Mouse (Mus musculus) forebrain, embryonic 12.5 days (tissue): ENCODE measurements at regions not wholly inside any gene's neighbourhood (a gene's known extent, or its start where the extent isn't known, plus 50 kb on each side); places are given as distances from the start of the nearest gene placed in this dataset.

Experiments
- ATAC-seq: fragments of 200-750 bp; cut with Nextera tagmentation; 2 replicates; pipeline ENCODE4 v1.8.0; 2017; ENCODE audit warnings: moderate TSS enrichment; ENCODE audit not compliant: low FRiP score
- H3K27ac ChIP-seq: fragments of 300-500 bp; sonication (generic); 2 replicates; pipeline ENCODE4 v1.5.1; 2016; ENCODE audit warnings: mild to moderate bottlenecking
- H3K27me3 ChIP-seq: fragments of 300-500 bp; sonication (generic); 2 replicates; pipeline ENCODE4 v1.6.1; 2016; ENCODE audit warnings: mild to moderate bottlenecking
- H3K36me3 ChIP-seq: fragments of 300-500 bp; sonication (generic); replicated peaks from 2 replicates; pipeline ENCODE4 v1.6.1; 2016; ENCODE audit warnings: mild to moderate bottlenecking
- H3K4me1 ChIP-seq: fragments of 300-500 bp; sonication (generic); 2 replicates; pipeline ENCODE4 v1.6.1; 2016
- H3K4me2 ChIP-seq: fragments of 300-500 bp; sonication (generic); 2 replicates; pipeline ENCODE4 v1.6.1; 2016; ENCODE audit warnings: mild to moderate bottlenecking, moderate library complexity
- H3K4me3 ChIP-seq: fragments of 300-500 bp; sonication (generic); replicated peaks from 2 replicates; pipeline ENCODE4 v1.5.1; 2016; ENCODE audit warnings: mild to moderate bottlenecking
- H3K9ac ChIP-seq: fragments of 300-500 bp; sonication (generic); 2 replicates; pipeline ENCODE4 v1.6.1; 2016; ENCODE audit warnings: mild to moderate bottlenecking
- H3K9me3 ChIP-seq: fragments of 300-500 bp; sonication (generic); 2 replicates; pipeline ENCODE4 v1.6.1; 2016
- WGBS: fragments of 180-500 bp; shearing (Covaris S2); methylation state at CpG from one replicate; pipeline ENCODE4 v1.1.7; 2016; 5-methylcytosine and 5-hydroxymethylcytosine counted together

GRCm38 (mm10) chr1:107811136-107811535 lies 221.3 kb downstream of the Serpinb8 start:
- no peaks in the 10 kb centered on the region for H3K4me1 ChIP-seq
- no peak overlapping the region for H3K4me2 ChIP-seq
- H3K27ac ChIP-seq = no peak overlapping the region
- H3K9ac ChIP-seq = no peak overlapping the region
- WGBS = 71% methylated on average over 1 of the region's 1 CpGs
- H3K4me3 ChIP-seq = no peak overlapping the region
- H3K27me3 ChIP-seq = no peaks in the 10 kb centered on the region
- ATAC-seq = no peak
- H3K36me3 ChIP-seq = no peaks in the 10 kb centered on the region
- no peaks in the 10 kb centered on the region for H3K9me3 ChIP-seq

DNA sequence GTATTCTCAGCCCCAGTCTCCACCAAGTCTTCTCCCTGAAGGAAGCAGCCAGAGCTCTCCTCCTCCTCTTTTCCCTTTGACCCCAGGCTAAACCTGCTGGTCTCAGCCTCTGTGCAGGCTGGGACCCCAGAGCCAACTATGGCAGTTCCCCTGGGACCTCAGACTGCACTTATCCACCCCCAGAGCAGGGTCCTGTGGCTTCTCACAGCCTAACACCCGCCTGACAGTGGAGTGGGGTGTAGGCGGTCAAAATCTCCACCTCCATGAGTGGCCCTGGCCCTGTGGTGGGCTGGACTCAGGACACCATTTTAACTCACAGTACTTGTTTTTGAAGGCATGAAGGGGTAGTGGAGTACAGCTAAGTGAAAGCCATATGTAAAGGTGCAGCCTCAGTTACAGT lies 222.1 kb downstream of the Serpinb8 start:
- WGBS = 89% methylated on average over 2 of the region's 2 CpGs
- H3K27me3 ChIP-seq = no peaks in the 10 kb centered on the region
- H3K4me1 ChIP-seq = no peaks in the 10 kb centered on the region
- no peak overlapping the region for H3K4me3 ChIP-seq
- no peaks in the 10 kb centered on the region for H3K36me3 ChIP-seq
- no peak for ATAC-seq
- H3K9me3 ChIP-seq = no peaks in the 10 kb centered on the region
- H3K4me2 ChIP-seq = no peak overlapping the region
- no peak overlapping the region for H3K27ac ChIP-seq
- H3K9ac ChIP-seq = no peak overlapping the region

- Histone ChIP-seq H3K36me3 (no peaks in the 10 kb centered on the region), H3K27me3 (no peaks in the 10 kb centered on the region), H3K4me2 (no peak overlapping the region), H3K4me3 (no peak overlapping the region), H3K27ac (no peak overlapping the region), H3K9me3 (no peaks in the 10 kb centered on the region), H3K4me1 (no peaks in the 10 kb centered on the region), H3K9ac (no peak overlapping the region)
- 93% methylated on average over 5 of the region's 5 CpGs for WGBS
- no peak for ATAC-seq
Observed at GRCm38 (mm10) chr1:107837877-107838276, 248.1 kb downstream of the Serpinb8 start.

DNA sequence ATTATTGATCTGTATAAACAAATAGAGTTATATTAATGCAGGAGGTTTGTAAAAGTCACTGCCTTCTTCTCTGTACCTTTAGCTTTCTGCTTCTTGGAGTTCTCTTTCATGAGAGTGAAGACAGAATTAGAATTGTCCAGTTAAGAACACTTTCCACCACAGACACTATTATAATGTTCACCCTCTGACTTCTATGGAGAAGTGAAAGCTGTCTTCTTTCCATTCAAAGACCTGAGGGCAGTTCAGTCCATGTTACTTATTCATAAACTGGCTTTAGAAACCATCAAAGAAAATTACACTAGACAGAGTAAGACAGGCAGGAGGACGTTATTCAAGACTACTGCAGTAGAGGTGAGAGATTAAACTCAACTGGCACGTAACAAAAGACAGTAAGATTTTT lies 262.6 kb downstream of the Serpinb8 start:
- Histone ChIP-seq H3K9me3 (no peaks in the 10 kb centered on the region), H3K4me2 (no peak overlapping the region), H3K27me3 (no peaks in the 10 kb centered on the region), H3K36me3 (no peaks in the 10 kb centered on the region), H3K27ac (no peak overlapping the region), H3K4me3 (no peak overlapping the region), H3K9ac (no peak overlapping the region), H3K4me1 (no peaks in the 10 kb centered on the region)
- no peak for ATAC-seq
- 70% methylated on average over 2 of the region's 2 CpGs for WGBS

GRCm38 (mm10) chr1:107853001-107853400 lies 263.2 kb downstream of the Serpinb8 start:
- Histone ChIP-seq H3K27me3 (no peaks in the 10 kb centered on the region), H3K4me3 (no peak overlapping the region), H3K9ac (no peak overlapping the region), H3K27ac (no peak overlapping the region), H3K36me3 (no peaks in the 10 kb centered on the region), H3K4me2 (no peak overlapping the region), H3K4me1 (no peaks in the 10 kb centered on the region), H3K9me3 (no peaks in the 10 kb centered on the region)
- no peak for ATAC-seq
- WGBS = 83% methylated on average over 4 of the region's 4 CpGs

DNA sequence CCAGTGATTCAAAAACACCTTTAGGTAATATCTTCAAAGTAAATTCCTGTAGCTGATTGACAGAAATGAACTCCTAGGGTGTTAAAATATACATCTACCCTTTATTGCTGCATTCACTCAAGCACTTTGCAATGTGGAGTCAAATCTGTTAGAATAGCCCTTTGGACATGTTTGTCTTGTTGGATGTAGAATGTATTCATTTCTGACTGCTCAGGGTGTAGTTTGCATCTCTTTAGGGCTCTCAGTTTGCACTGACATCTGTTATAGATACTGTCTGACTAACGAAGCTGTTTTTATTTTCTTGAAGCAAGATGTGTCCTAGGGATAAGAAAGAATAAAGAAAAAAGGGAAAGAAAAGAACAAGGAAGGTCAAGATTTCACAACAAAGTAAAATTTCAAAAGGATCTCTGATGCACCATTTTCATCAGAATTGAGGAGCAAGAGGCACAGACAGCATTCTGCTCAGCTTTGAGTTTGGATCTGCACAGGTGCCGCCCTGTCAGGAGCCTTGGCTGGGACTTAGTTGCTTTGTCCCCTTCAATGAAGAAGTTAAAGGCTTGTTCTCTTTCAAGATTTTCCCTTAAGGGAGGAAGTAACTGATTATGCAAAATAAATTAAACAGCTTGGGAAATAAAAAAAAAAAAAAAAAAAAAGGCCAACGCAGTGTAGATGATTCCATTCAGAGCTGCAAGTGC lies 308.1 kb downstream of the Serpinb8 start:
- H3K9ac ChIP-seq = no peak overlapping the region
- no peaks in the 10 kb centered on the region for H3K9me3 ChIP-seq
- no peaks in the 10 kb centered on the region for H3K36me3 ChIP-seq
- H3K4me2 ChIP-seq = no peak overlapping the region
- no peak overlapping the region for H3K4me3 ChIP-seq
- 42% methylated on average over 3 of the region's 3 CpGs for WGBS
- H3K27me3 ChIP-seq = no peaks in the 10 kb centered on the region
- no peak overlapping the region for H3K27ac ChIP-seq
- H3K4me1 ChIP-seq = peaks cover 4% of the 10 kb centered on the region; the same call in 1 of the 2 replicates
- no peak for ATAC-seq

DNA sequence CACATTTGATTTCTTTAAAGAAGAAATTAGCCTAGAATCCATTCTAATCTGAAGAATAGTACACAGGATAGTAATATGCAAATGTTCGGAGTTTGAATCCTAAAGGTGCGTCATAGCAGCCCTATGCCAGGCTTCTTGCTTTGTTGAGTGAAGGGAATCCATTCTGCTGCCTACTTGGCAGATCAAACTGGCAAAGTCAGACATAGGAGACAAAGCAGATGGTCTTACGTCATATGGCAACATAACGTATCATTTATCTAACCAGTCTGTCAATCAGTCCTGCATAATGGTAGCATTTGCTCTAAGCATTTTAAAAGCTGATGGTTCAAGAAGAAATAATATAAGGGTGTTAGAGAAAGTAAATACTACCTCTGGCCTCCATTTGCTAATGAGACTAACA lies 309.5 kb downstream of the Serpinb8 start:
- H3K9ac ChIP-seq = no peak overlapping the region
- no peak overlapping the region for H3K4me3 ChIP-seq
- no peaks in the 10 kb centered on the region for H3K27me3 ChIP-seq
- H3K4me1 ChIP-seq = peaks cover 4% of the 10 kb centered on the region; the same call in 1 of the 2 replicates
- no peak overlapping the region for H3K4me2 ChIP-seq
- H3K9me3 ChIP-seq = no peaks in the 10 kb centered on the region
- no peak overlapping the region for H3K27ac ChIP-seq
- H3K36me3 ChIP-seq = no peaks in the 10 kb centered on the region
- no peak; the same call in 1 of the 2 replicates for ATAC-seq
- 87% methylated on average over 4 of the region's 4 CpGs for WGBS

DNA sequence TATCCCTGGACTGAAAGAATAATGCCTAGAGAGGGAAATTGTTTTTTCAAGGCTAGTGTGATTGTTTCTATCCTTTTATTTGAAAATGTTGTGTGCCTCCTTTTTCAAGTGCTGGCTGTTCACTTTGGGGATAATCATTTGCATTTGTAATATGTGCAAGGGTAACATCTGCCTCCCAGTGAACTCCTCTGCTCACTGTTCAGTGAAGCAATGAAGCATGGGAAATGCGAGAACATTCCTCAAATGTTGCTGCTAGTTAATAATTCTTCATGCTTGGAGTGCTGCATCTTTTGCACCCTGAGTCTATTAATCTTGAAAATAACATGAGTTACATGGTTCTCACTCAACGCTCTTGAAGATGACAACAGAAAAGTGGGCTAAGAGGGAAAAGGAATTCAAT lies 310.6 kb downstream of the Serpinb8 start:
- 57% methylated on average over 2 of the region's 2 CpGs for WGBS
- Histone ChIP-seq H3K9me3 (no peaks in the 10 kb centered on the region), H3K9ac (no peak overlapping the region), H3K36me3 (no peaks in the 10 kb centered on the region), H3K4me3 (no peak overlapping the region), H3K4me2 (no peak overlapping the region), H3K27ac (no peak overlapping the region), H3K27me3 (no peaks in the 10 kb centered on the region), H3K4me1 (peaks cover 4% of the 10 kb centered on the region; the same call in 1 of the 2 replicates)
- ATAC-seq = 0 out of 2 replicates have a peak, but pooled peaks have one; percentile 23

DNA sequence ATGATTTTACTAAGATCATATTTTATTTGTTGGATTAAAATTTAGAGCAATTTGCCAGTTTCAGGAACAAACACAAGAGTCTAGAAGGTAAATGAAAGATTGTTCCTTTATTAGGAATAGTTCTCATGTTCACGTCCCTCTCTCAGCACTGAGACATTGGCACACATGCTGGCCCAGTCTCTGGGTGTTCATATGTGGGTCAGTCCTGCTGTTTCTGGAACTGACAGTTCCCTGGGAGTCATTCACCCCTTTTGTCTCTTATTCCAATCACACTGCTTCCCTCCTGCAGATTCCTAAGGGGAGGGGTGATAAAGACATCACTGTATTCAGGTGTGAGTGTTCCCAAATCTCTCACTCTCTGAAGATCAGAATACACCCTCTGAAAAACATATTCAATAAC lies 311.1 kb downstream of the Serpinb8 start:
- Histone ChIP-seq H3K4me2 (no peak overlapping the region), H3K36me3 (no peaks in the 10 kb centered on the region), H3K4me1 (peaks cover 4% of the 10 kb centered on the region; the same call in 1 of the 2 replicates), H3K27me3 (no peaks in the 10 kb centered on the region), H3K9me3 (no peaks in the 10 kb centered on the region), H3K4me3 (no peak overlapping the region), H3K9ac (no peak overlapping the region), H3K27ac (no peak overlapping the region)
- no peak for ATAC-seq
- WGBS = 65% methylated on average over 1 of the region's 1 CpGs

- WGBS = 44% methylated on average over 4 of the region's 4 CpGs
- peak; percentile 36; the same call in 1 of the 2 replicates for ATAC-seq
- Histone ChIP-seq H3K36me3 (no peaks in the 10 kb centered on the region), H3K27ac (no peak overlapping the region), H3K9me3 (no peaks in the 10 kb centered on the region), H3K4me2 (no peak overlapping the region), H3K9ac (no peak overlapping the region), H3K27me3 (no peaks in the 10 kb centered on the region), H3K4me1 (peaks cover 3% of the 10 kb centered on the region; the same call in 1 of the 2 replicates), H3K4me3 (no peak overlapping the region)
Observed at GRCm38 (mm10) chr1:107908236-107909063, 318.6 kb downstream of the Serpinb8 start.

- 68% methylated on average over 7 of the region's 7 CpGs for WGBS
- no peaks in the 10 kb centered on the region for H3K27me3 ChIP-seq
- no peak overlapping the region for H3K27ac ChIP-seq
- no peak overlapping the region for H3K4me2 ChIP-seq
- no peak overlapping the region for H3K9ac ChIP-seq
- no peak for ATAC-seq
- H3K4me3 ChIP-seq = no peak overlapping the region
- H3K9me3 ChIP-seq = no peaks in the 10 kb centered on the region
- H3K4me1 ChIP-seq = no peaks in the 10 kb centered on the region; the same call in 1 of the 2 replicates
- H3K36me3 ChIP-seq = no peaks in the 10 kb centered on the region
Observed at GRCm38 (mm10) chr1:107914671-107915590, 325.1 kb downstream of the Serpinb8 start.

GRCm38 (mm10) chr1:107917037-107917436 lies 327.2 kb downstream of the Serpinb8 start:
- H3K9ac ChIP-seq = no peak overlapping the region
- 64% methylated on average over 5 of the region's 5 CpGs for WGBS
- ATAC-seq = no peak
- no peaks in the 10 kb centered on the region for H3K27me3 ChIP-seq
- H3K9me3 ChIP-seq = no peaks in the 10 kb centered on the region
- H3K4me3 ChIP-seq = no peak overlapping the region
- H3K36me3 ChIP-seq = no peaks in the 10 kb centered on the region
- H3K4me2 ChIP-seq = no peak overlapping the region
- no peak overlapping the region for H3K27ac ChIP-seq
- no peaks in the 10 kb centered on the region; the same call in 1 of the 2 replicates for H3K4me1 ChIP-seq
